In the genomic region with DNA sequence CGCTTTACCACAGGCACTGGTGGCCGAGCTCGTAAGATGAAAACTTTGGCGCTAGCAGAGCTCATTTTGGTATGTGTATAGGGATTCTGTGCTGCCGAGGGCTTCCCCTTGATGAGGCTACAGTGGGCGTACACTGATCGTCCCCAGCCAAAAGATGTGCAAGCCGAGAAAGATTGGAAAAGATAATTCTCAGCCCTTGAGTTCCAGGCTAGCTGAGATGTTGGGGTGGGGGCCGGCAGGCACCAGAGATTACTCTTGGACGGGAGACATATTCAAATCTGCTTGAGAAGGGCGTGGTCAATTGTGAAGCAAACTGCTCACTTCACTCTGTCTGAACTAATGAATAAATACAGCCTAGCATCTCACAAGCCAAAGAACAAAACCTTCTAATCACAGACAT, we compare ENCODE assay signal across 10 mouse cellular contexts.
DNase-seq lines count a peak whose midpoint lies in the region; ATAC-seq and TF ChIP-seq lines count a peak whose summit lies in the region.
"Had no signal": no experiment of that assay in that cellular context is flagged by ENCODE, and none has a peak within 500 bp of the region (broad histone marks: within the 10 kb centered on the region; RNA-seq: fewer than 3 reads in every experiment).

No protein-coding gene starts in this region.

- TF ChIP-seq CTCF in G1E (IDR thresholded peaks at IDR 0.05; ENCODE audit: low read depth, low read length): no peak

- WGBS in heart, embryonic 11.5 days (ENCODE audit: insufficient replicate concordance): 19% methylated on average over 11 of the region's 11 CpGs
- 6% methylated on average over 11 of the region's 11 CpGs for WGBS in forebrain, embryonic 16.5 days
- WGBS in midbrain, embryonic 10.5 days: 13% methylated on average over 11 of the region's 11 CpGs

- peak overlapping the region; percentile 49 for H3K4me3 ChIP-seq in heart, embryonic 11.5 days (ENCODE audit: low read depth, low read length)
- H3K4me3 ChIP-seq in G1E (ENCODE audit: low read depth, low read length): no peak overlapping the region
- peak overlapping the region; percentile 10 for H3K4me3 ChIP-seq in forebrain, embryonic 16.5 days (replicated peaks; ENCODE audit: low read length)
- H3K4me3 ChIP-seq in midbrain, embryonic 10.5 days: peak overlapping the region; percentile 41

- peaks cover 57% of the 10 kb centered on the region for H3K4me1 ChIP-seq in heart, embryonic 11.5 days (ENCODE audit: control insufficient read depth, insufficient read depth, low read length)
- peaks cover 63% of the 10 kb centered on the region for H3K4me1 ChIP-seq in G1E (ENCODE audit: insufficient read depth, low read depth, low read length)
- H3K4me1 ChIP-seq in forebrain, embryonic 16.5 days (replicated peaks; ENCODE audit: control insufficient read depth, insufficient read depth, low read length): peaks cover 39% of the 10 kb centered on the region
- peaks cover 89% of the 10 kb centered on the region for H3K4me1 ChIP-seq in midbrain, embryonic 10.5 days

- peak overlapping the region; percentile 36; the same call in 1 of the 2 replicates for H3K9ac ChIP-seq in heart, embryonic 11.5 days (ENCODE audit: low read depth, low read length)
- H3K9ac ChIP-seq in forebrain, embryonic 16.5 days (replicated peaks; ENCODE audit: low read depth, low read length): 0 out of 2 replicates have a peak overlapping the region, but pooled peaks have one; percentile 18

- no peak for DNase-seq in heart, adult 8-10 months (ENCODE audit: low spot score)
- no peak for DNase-seq in G1E (ENCODE audit: low spot score)
- peak; percentile 24 for DNase-seq in midbrain, embryonic 10.5 days (ENCODE audit: low spot score)
- DNase-seq in layer of hippocampus, adult 9-11 months: no peak
- DNase-seq in gastrocnemius, postnatal 10 days: no peak
- no peak for DNase-seq in spleen, postnatal 14 days (ENCODE audit: low spot score in 2 of 2)
- DNase-seq: adrenal gland, postnatal 25 days; lung, postnatal 4 days had no signal

- H3K36me3 ChIP-seq in heart, embryonic 11.5 days (ENCODE audit: control insufficient read depth, insufficient read depth, low read length): no peaks in the 10 kb centered on the region
- no peaks in the 10 kb centered on the region for H3K36me3 ChIP-seq in G1E (replicated peaks)
- H3K36me3 ChIP-seq in forebrain, embryonic 16.5 days (ENCODE audit: control insufficient read depth, insufficient read depth): no peaks in the 10 kb centered on the region
- no peaks in the 10 kb centered on the region for H3K36me3 ChIP-seq in midbrain, embryonic 10.5 days

- H3K27ac ChIP-seq in heart, embryonic 11.5 days (ENCODE audit: low read depth, low read length): peak overlapping the region; percentile 84; the same call in 1 of the 2 replicates
- 0 out of 2 replicates have a peak overlapping the region, but pooled peaks have one; percentile 12 for H3K27ac ChIP-seq in forebrain, embryonic 16.5 days (ENCODE audit: low read length)
- H3K27ac ChIP-seq in midbrain, embryonic 10.5 days (replicated peaks): peak overlapping the region; percentile 61

- peak overlapping the region; percentile 66 for H3K4me2 ChIP-seq in heart, embryonic 11.5 days
- peak overlapping the region; percentile 36 for H3K4me2 ChIP-seq in forebrain, embryonic 16.5 days (ENCODE audit: low read length)

- ATAC-seq in heart, embryonic 11.5 days (replicated peaks; ENCODE audit: insufficient number of reproducible peaks, low FRiP score, low TSS enrichment): no peak
- 0 out of 2 replicates have a peak, but pooled peaks have one; percentile 6 for ATAC-seq in G1E (ENCODE audit: extremely low read depth, insufficient number of reproducible peaks, low FRiP score, poor library complexity, severe bottlenecking)
- ATAC-seq in forebrain, embryonic 16.5 days: no peak

- no peaks in the 10 kb centered on the region for H3K27me3 ChIP-seq in heart, embryonic 11.5 days (ENCODE audit: control insufficient read depth, insufficient read depth, low read length)
- H3K27me3 ChIP-seq in G1E (ENCODE audit: insufficient read depth, low read length): no peaks in the 10 kb centered on the region
- H3K27me3 ChIP-seq in forebrain, embryonic 16.5 days (replicated peaks; ENCODE audit: control insufficient read depth, insufficient read depth, low read length): no peaks in the 10 kb centered on the region
- no peaks in the 10 kb centered on the region for H3K27me3 ChIP-seq in midbrain, embryonic 10.5 days (ENCODE audit: low read depth, poor library complexity, severe bottlenecking)

- no peaks in the 10 kb centered on the region for H3K9me3 ChIP-seq in heart, embryonic 11.5 days (replicated peaks; ENCODE audit: control insufficient read depth, low read length)
- no peaks in the 10 kb centered on the region for H3K9me3 ChIP-seq in G1E (replicated peaks)
- no peaks in the 10 kb centered on the region for H3K9me3 ChIP-seq in forebrain, embryonic 16.5 days (ENCODE audit: control insufficient read depth, low read length)
- H3K9me3 ChIP-seq in midbrain, embryonic 10.5 days (replicated peaks): no peaks in the 10 kb centered on the region

Comparison
In these comparisons a context has a peak if more than half of its experiments do, and no peak if none do; other contexts are left out.
1. H3K27ac ChIP-seq: peak in every context shown above with its lines; median percentile 84 in heart, embryonic 11.5 days; 61 in midbrain, embryonic 10.5 days; 12 in forebrain, embryonic 16.5 days.